Mouse (Mus musculus): ENCODE measurements around the gene Sin3a.

DNA sequence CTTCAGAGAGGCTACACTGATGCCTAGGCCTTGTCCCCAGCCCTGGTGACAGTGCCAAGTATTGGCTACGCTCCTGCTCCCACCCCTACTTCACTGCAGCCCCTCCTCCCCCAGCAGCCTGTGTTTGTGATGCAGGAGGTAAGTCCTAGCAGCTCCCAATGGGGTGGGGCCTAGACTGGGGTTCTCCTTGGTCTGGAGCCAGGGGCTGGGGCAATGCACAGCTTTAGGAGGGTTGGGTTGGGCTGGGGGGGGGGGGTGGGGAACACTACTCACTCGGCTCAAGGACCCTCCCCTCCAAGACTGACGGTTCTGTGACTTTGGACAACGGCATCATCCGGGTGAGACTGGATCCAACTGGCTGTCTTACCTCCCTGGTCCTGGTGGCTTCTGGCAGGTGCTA lies 67.7 kb downstream of the Sin3a start:
- TF ChIP-seq CTCF (IDR thresholded peaks at IDR 0.05; ENCODE audit: low read depth) = no peak
- TF ChIP-seq EP300 (IDR thresholded peaks at IDR 0.05; ENCODE audit: low read depth) = no peak
